ENCODE assay signal across 7 mouse cellular contexts in the genomic region with DNA sequence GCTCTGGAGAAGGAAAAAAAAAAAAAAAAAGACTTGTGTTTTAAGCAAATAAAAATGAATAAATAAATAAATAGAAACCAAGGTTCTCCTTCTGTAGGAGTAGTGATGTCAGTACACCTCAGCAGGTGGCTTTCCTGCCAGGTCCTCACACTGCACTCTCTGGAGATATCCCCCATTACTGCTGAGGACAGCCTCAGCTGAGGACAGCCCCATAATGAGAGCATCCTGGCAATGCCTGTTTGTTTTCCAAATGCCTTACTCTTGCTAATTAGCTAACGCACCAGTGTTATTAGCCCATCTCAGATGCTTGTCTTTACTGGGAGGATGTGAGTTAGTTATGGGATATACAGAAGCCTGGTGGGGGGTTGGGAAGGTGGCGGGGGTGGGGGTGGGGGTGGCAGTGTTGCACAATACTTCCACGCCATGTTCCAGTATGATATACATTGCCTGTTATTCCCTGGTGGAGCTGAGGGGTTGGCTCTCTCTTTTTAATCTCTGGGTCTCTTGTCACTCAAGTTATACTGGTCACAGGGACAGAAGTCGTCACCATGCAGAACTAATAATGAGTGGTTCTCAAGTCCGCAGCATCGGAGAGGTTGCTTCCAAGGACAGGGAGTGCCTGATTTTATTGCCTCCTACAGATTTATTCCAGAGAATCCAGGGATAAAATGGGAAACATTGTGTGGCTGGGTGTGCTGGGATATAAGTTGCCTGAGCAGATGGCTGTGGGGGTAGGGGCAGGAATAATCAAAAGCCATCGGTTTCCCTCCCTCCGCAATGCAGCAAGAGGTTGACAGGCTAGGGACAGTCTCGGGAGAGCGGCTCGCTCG.
DNase-seq lines count a peak whose midpoint lies in the region; ATAC-seq and TF ChIP-seq lines count a peak whose summit lies in the region.

No protein-coding gene starts in this region.

- WGBS in liver, embryonic 11.5 days: 22% methylated on average over 12 of the region's 12 CpGs
- WGBS in liver, postnatal 0 days (ENCODE audit: insufficient replicate concordance): 25% methylated on average over 12 of the region's 12 CpGs
- 20% methylated on average over 12 of the region's 12 CpGs for WGBS in forebrain, embryonic 10.5 days
- WGBS in neural tube, embryonic 15.5 days: 4% methylated on average over 12 of the region's 12 CpGs

- H3K27ac ChIP-seq in liver, embryonic 11.5 days (ENCODE audit: low read depth, low read length): no peak overlapping the region
- no peak overlapping the region for H3K27ac ChIP-seq in liver, postnatal 0 days (ENCODE audit: low read depth)
- peak overlapping the region; percentile 15; the same call in 1 of the 2 replicates for H3K27ac ChIP-seq in forebrain, embryonic 10.5 days
- peak overlapping the region; percentile 73 for H3K27ac ChIP-seq in neural tube, embryonic 15.5 days (replicated peaks)

- H3K4me2 ChIP-seq in liver, embryonic 11.5 days: peak overlapping the region; percentile 10; the same call in 1 of the 2 replicates
- H3K4me2 ChIP-seq in liver, postnatal 0 days (ENCODE audit: low read depth, low read length): no peak overlapping the region
- peak overlapping the region; percentile 47 for H3K4me2 ChIP-seq in neural tube, embryonic 15.5 days

- TF ChIP-seq CTCF in liver, postnatal 0 days (IDR thresholded peaks at IDR 0.05; ENCODE audit: low read depth): no peak

- no peaks in the 10 kb centered on the region for H3K9me3 ChIP-seq in liver, embryonic 11.5 days (ENCODE audit: control insufficient read depth, low read length)
- no peaks in the 10 kb centered on the region for H3K9me3 ChIP-seq in liver, postnatal 0 days (ENCODE audit: low read length)
- peaks cover 4% of the 10 kb centered on the region; the same call in 1 of the 2 replicates for H3K9me3 ChIP-seq in forebrain, embryonic 10.5 days
- H3K9me3 ChIP-seq in neural tube, embryonic 15.5 days (replicated peaks): no peaks in the 10 kb centered on the region

- no peak for DNase-seq in liver, embryonic 11.5 days (ENCODE audit: low spot score)
- DNase-seq in liver, postnatal 0 days: no peak
- no peak for DNase-seq in forebrain, embryonic 10.5 days (ENCODE audit: extremely low spot score, low spot score)
- peak; percentile 47 for DNase-seq in layer of hippocampus, adult 9-10 months (ENCODE audit: low spot score)
- no peak for DNase-seq in testis, postnatal 10 days (ENCODE audit: low spot score)

- no peaks in the 10 kb centered on the region; the same call in 1 of the 2 replicates for H3K27me3 ChIP-seq in liver, embryonic 11.5 days (replicated peaks; ENCODE audit: control insufficient read depth, insufficient read depth, low read length)
- H3K27me3 ChIP-seq in liver, postnatal 0 days (ENCODE audit: insufficient read depth, low read length): no peaks in the 10 kb centered on the region
- 0 out of 2 replicates have a peak, but pooled peaks cover 3% of the 10 kb centered on the region for H3K27me3 ChIP-seq in forebrain, embryonic 10.5 days (ENCODE audit: poor library complexity, severe bottlenecking)
- H3K27me3 ChIP-seq in neural tube, embryonic 15.5 days (replicated peaks): no peaks in the 10 kb centered on the region

- H3K4me1 ChIP-seq in liver, embryonic 11.5 days (replicated peaks; ENCODE audit: control insufficient read depth, insufficient read depth, low read length): no peaks in the 10 kb centered on the region
- no peaks in the 10 kb centered on the region for H3K4me1 ChIP-seq in liver, postnatal 0 days (ENCODE audit: insufficient read depth)
- peaks cover 15% of the 10 kb centered on the region for H3K4me1 ChIP-seq in forebrain, embryonic 10.5 days
- H3K4me1 ChIP-seq in neural tube, embryonic 15.5 days: peaks cover 21% of the 10 kb centered on the region

- H3K36me3 ChIP-seq in liver, embryonic 11.5 days (ENCODE audit: control insufficient read depth, insufficient read depth, low read length): no peaks in the 10 kb centered on the region
- H3K36me3 ChIP-seq in liver, postnatal 0 days (replicated peaks; ENCODE audit: insufficient read depth, low read length): no peaks in the 10 kb centered on the region
- no peaks in the 10 kb centered on the region for H3K36me3 ChIP-seq in forebrain, embryonic 10.5 days (replicated peaks)
- no peaks in the 10 kb centered on the region for H3K36me3 ChIP-seq in neural tube, embryonic 15.5 days

- no peak overlapping the region for H3K9ac ChIP-seq in liver, embryonic 11.5 days (ENCODE audit: low read depth, low read length)
- H3K9ac ChIP-seq in liver, postnatal 0 days (replicated peaks): no peak overlapping the region
- H3K9ac ChIP-seq in neural tube, embryonic 15.5 days (replicated peaks): peak overlapping the region; percentile 26; the same call in 1 of the 2 replicates

- ATAC-seq in liver, embryonic 11.5 days (replicated peaks; ENCODE audit: low FRiP score): no peak
- no peak for ATAC-seq in liver, postnatal 0 days
- ATAC-seq in neural tube, embryonic 15.5 days (ENCODE audit: low FRiP score): peak; percentile 62
- ATAC-seq in erythroid progenitor cell, adult 5-6 weeks (replicated peaks; ENCODE audit: low FRiP score, poor library complexity, severe bottlenecking): no peak

- H3K4me3 ChIP-seq in liver, embryonic 11.5 days (ENCODE audit: low read depth, low read length): no peak overlapping the region
- H3K4me3 ChIP-seq in liver, postnatal 0 days (ENCODE audit: low read depth, low read length): no peak overlapping the region
- peak overlapping the region; percentile 28; the same call in 1 of the 2 replicates for H3K4me3 ChIP-seq in forebrain, embryonic 10.5 days
- no peak overlapping the region for H3K4me3 ChIP-seq in neural tube, embryonic 15.5 days (replicated peaks)

- no peak for TF ChIP-seq EP300 in liver, postnatal 0 days (IDR thresholded peaks at IDR 0.05; ENCODE audit: low read depth)

Comparison
In these comparisons a context has a peak if more than half of its experiments do, and no peak if none do; other contexts are left out.
1. H3K27ac ChIP-seq: peak in forebrain, embryonic 10.5 days (single experiment) and neural tube, embryonic 15.5 days (single experiment); none in liver, embryonic 11.5 days (single experiment) and liver, postnatal 0 days (single experiment).